In the genomic region with DNA sequence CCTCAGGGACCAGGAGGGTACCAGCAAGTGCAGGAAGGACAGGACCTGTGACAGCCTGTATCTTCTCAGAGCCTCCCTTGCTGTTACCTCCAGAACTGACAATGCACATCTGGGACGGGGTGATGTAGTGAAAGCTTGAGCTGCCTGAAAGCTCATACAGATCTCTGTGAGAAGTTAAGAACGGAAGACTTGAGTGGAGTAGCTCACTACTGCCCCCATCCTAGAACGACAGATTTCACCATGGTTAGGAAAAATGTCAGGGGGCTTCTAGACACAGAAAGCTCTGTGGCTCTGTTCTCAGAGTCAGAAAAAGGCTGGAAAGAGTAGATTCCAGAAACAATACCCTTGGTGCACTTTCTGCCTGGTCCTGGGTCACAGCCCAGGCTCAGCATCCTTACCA, we compare ENCODE assay signal across 12 mouse cellular contexts.
DNase-seq lines count a peak whose midpoint lies in the region; ATAC-seq and TF ChIP-seq lines count a peak whose summit lies in the region.
"Had no signal": no experiment of that assay in that cellular context is flagged by ENCODE, and none has a peak within 500 bp of the region (broad histone marks: within the 10 kb centered on the region; RNA-seq: fewer than 3 reads in every experiment).

No protein-coding gene starts in this region.

- H3K27me3 ChIP-seq in forebrain, postnatal 0 days (ENCODE audit: insufficient read depth, low read length): no peaks in the 10 kb centered on the region
- peaks cover 4% of the 10 kb centered on the region for H3K27me3 ChIP-seq in forebrain, embryonic 11.5 days (ENCODE audit: control insufficient read depth, insufficient read depth, low read length)
- peaks cover 57% of the 10 kb centered on the region for H3K27me3 ChIP-seq in lung, embryonic 14.5 days (ENCODE audit: insufficient read depth, low read length)

- H3K4me1 ChIP-seq in forebrain, postnatal 0 days (ENCODE audit: insufficient read depth): no peaks in the 10 kb centered on the region
- no peaks in the 10 kb centered on the region for H3K4me1 ChIP-seq in forebrain, embryonic 11.5 days (replicated peaks; ENCODE audit: control insufficient read depth, insufficient read depth, low read length)
- no peaks in the 10 kb centered on the region for H3K4me1 ChIP-seq in lung, embryonic 14.5 days (ENCODE audit: insufficient read depth)
- H3K4me1 ChIP-seq: liver, embryonic 13.5 days; stomach, embryonic 15.5 days had no signal

- no peaks in the 10 kb centered on the region for H3K9me3 ChIP-seq in forebrain, postnatal 0 days (ENCODE audit: low read length)
- H3K9me3 ChIP-seq in forebrain, embryonic 11.5 days (ENCODE audit: control insufficient read depth, low read length): no peaks in the 10 kb centered on the region
- H3K9me3 ChIP-seq in lung, embryonic 14.5 days (ENCODE audit: low read depth, low read length): no peaks in the 10 kb centered on the region
- H3K9me3 ChIP-seq: liver, embryonic 13.5 days; stomach, embryonic 15.5 days had no signal

- H3K4me2 ChIP-seq in forebrain, postnatal 0 days (ENCODE audit: low read depth): no peak overlapping the region
- no peak overlapping the region for H3K4me2 ChIP-seq in forebrain, embryonic 11.5 days (ENCODE audit: low read depth, low read length, severe bottlenecking)
- H3K4me2 ChIP-seq in lung, embryonic 14.5 days: no peak overlapping the region
- H3K4me2 ChIP-seq: liver, embryonic 13.5 days; stomach, embryonic 15.5 days had no signal

- H3K27ac ChIP-seq in forebrain, postnatal 0 days (ENCODE audit: low read depth, low read length): no peak overlapping the region
- no peak overlapping the region for H3K27ac ChIP-seq in forebrain, embryonic 11.5 days (ENCODE audit: low read depth, low read length)
- no peak overlapping the region for H3K27ac ChIP-seq in lung, embryonic 14.5 days (ENCODE audit: low read depth)
- H3K27ac ChIP-seq: liver, embryonic 13.5 days; macrophage; stomach, embryonic 15.5 days had no signal

- H3K36me3 ChIP-seq in forebrain, postnatal 0 days (ENCODE audit: insufficient read depth): no peaks in the 10 kb centered on the region
- H3K36me3 ChIP-seq in forebrain, embryonic 11.5 days (ENCODE audit: control insufficient read depth, insufficient read depth, low read length): no peaks in the 10 kb centered on the region
- no peaks in the 10 kb centered on the region for H3K36me3 ChIP-seq in lung, embryonic 14.5 days (ENCODE audit: insufficient read depth)
- H3K36me3 ChIP-seq: liver, embryonic 13.5 days; stomach, embryonic 15.5 days had no signal

- no peak overlapping the region for H3K9ac ChIP-seq in forebrain, postnatal 0 days
- H3K9ac ChIP-seq in forebrain, embryonic 11.5 days (ENCODE audit: low read length): no peak overlapping the region
- H3K9ac ChIP-seq in lung, embryonic 14.5 days: no peak overlapping the region
- H3K9ac ChIP-seq: liver, embryonic 13.5 days; stomach, embryonic 15.5 days had no signal

- WGBS in forebrain, postnatal 0 days: 7% methylated on average over 3 of the region's 3 CpGs
- 9% methylated on average over 3 of the region's 3 CpGs for WGBS in forebrain, embryonic 11.5 days
- WGBS in lung, embryonic 14.5 days: 11% methylated on average over 3 of the region's 3 CpGs

- peak; percentile 68 for DNase-seq in forebrain, postnatal 0 days
- no peak for DNase-seq in forebrain, embryonic 11.5 days (ENCODE audit: low spot score)
- peak; percentile 10 for DNase-seq in lung, embryonic 14.5 days
- no peak for DNase-seq in lung, postnatal 14 days
- DNase-seq in brain, adult 2 months (ENCODE audit: low read depth, low spot score): peak; percentile 62
- DNase-seq in retina, embryonic 14.5 days (ENCODE audit: low spot score): peak; percentile 45
- DNase-seq in right cerebral cortex, postnatal 36 days (ENCODE audit: low spot score in 2 of 2): no peak
- DNase-seq: adrenal gland, postnatal 36 days; kidney, adult 18-20 months; liver, embryonic 13.5 days had no signal

- no peak overlapping the region for H3K4me3 ChIP-seq in forebrain, postnatal 0 days (ENCODE audit: low read depth, low read length)
- H3K4me3 ChIP-seq in forebrain, embryonic 11.5 days (ENCODE audit: low read depth, low read length): no peak overlapping the region
- no peak overlapping the region for H3K4me3 ChIP-seq in lung, embryonic 14.5 days (ENCODE audit: low read depth, low read length)
- H3K4me3 ChIP-seq: liver, embryonic 13.5 days; stomach, embryonic 15.5 days had no signal

- TF ChIP-seq CTCF in forebrain, postnatal 0 days (IDR thresholded peaks at IDR 0.05; ENCODE audit: low read depth): peak; percentile 73
- peak; percentile 36 for TF ChIP-seq CTCF in lung, embryonic 14.5 days (IDR thresholded peaks at IDR 0.05; ENCODE audit: low read depth)

- peak; percentile 34; the same call in 1 of the 2 replicates for ATAC-seq in forebrain, postnatal 0 days
- no peak for ATAC-seq in forebrain, embryonic 11.5 days (replicated peaks; ENCODE audit: low FRiP score)
- no peak for ATAC-seq in lung, embryonic 14.5 days (ENCODE audit: insufficient read depth)

Comparison
In these comparisons a context has a peak if more than half of its experiments do, and no peak if none do; other contexts are left out.
1. DNase-seq: peak in forebrain, postnatal 0 days (single experiment), lung, embryonic 14.5 days (single experiment), brain, adult 2 months (single experiment) and retina, embryonic 14.5 days (single experiment); none in forebrain, embryonic 11.5 days (single experiment), lung, postnatal 14 days (single experiment) and right cerebral cortex, postnatal 36 days (0 of 2).